Mouse (Mus musculus) heart, postnatal 0 days (tissue): ENCODE measurements around the gene Prrt4.

Experiments used
- CTCF ChIP-seq: IDR thresholded peaks from 2 replicates; pipeline ENCODE4 v1.5.1; 2016; ENCODE audit warnings: antibody characterized with exemption, control low read depth, low read depth
- EP300 ChIP-seq: IDR thresholded peaks from 2 replicates; pipeline ENCODE4 v1.6.1; 2016; ENCODE audit warnings: antibody characterized with exemption, low read depth

DNA sequence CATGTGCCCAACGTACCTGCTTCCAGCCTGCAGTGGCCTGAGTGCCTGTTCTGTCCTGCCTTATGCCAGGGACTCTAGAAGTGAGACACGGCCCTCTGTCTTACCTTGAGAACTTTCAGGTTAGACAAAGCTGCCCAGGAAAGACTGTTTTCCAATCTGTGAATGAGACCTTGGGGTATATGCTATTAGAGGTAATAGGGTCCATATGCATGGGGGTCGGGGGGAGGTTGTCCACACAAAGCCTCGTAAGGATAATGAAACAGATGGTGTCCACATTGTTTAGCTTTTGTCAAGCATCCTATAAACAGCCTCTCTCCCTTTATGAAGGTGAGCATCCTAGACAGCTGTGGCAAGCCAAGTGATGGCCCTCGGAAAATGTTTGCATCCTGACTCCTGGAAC, 15.8 kb upstream of the Prrt4 start:
- no peak for TF ChIP-seq CTCF
- no peak for TF ChIP-seq EP300
